Mouse (Mus musculus): ENCODE measurements at regions not wholly inside any gene's neighbourhood (a gene's known extent, or its start where the extent isn't known, plus 50 kb on each side); places are given as distances from the start of the nearest gene placed in this dataset.
A peak's percentile ranks its signal among the peaks of the same experiment; 100 is the strongest.

GRCm38 (mm10) chr2:79136619-79137458 is 118.4 kb upstream of the Itga4 start:
- 88% methylated on average over 12 of the region's 12 CpGs for WGBS
- no peaks in the 10 kb centered on the region for H3K27me3 ChIP-seq (ENCODE audit: control insufficient read depth, insufficient read depth, low read length)
- DNase-seq (ENCODE audit: low spot score): no peak
- no peak overlapping the region for H3K4me3 ChIP-seq (replicated peaks; ENCODE audit: low read length)
- H3K4me2 ChIP-seq (replicated peaks): no peak overlapping the region
- ATAC-seq (ENCODE audit: low FRiP score): no peak
- H3K36me3 ChIP-seq (replicated peaks; ENCODE audit: control insufficient read depth, insufficient read depth): no peaks in the 10 kb centered on the region
- H3K9ac ChIP-seq: no peak overlapping the region
- H3K9me3 ChIP-seq (ENCODE audit: control insufficient read depth, low read length): no peaks in the 10 kb centered on the region
- no peaks in the 10 kb centered on the region for H3K4me1 ChIP-seq (replicated peaks; ENCODE audit: control insufficient read depth, insufficient read depth, low read length)
- H3K27ac ChIP-seq: no peak overlapping the region

- Histone ChIP-seq H3K9ac (no peak overlapping the region), H3K9me3 (ENCODE audit: control insufficient read depth, low read length) (no peaks in the 10 kb centered on the region), H3K27me3 (ENCODE audit: control insufficient read depth, insufficient read depth, low read length) (no peaks in the 10 kb centered on the region), H3K4me3 (replicated peaks; ENCODE audit: low read length) (no peak overlapping the region), H3K4me1 (replicated peaks; ENCODE audit: control insufficient read depth, insufficient read depth, low read length) (no peaks in the 10 kb centered on the region), H3K27ac (no peak overlapping the region), H3K4me2 (replicated peaks) (no peak overlapping the region), H3K36me3 (replicated peaks; ENCODE audit: control insufficient read depth, insufficient read depth) (no peaks in the 10 kb centered on the region)
- no peak for ATAC-seq (ENCODE audit: low FRiP score)
- no peak for DNase-seq (ENCODE audit: low spot score)
- 71% methylated on average over 6 of the region's 6 CpGs for WGBS
Measured at GRCm38 (mm10) chr2:79137694-79138171, 117.5 kb upstream of the Itga4 start.

GRCm38 (mm10) chr2:79138368-79139109 is 116.7 kb upstream of the Itga4 start:
- Histone ChIP-seq H3K27me3 (ENCODE audit: control insufficient read depth, insufficient read depth, low read length) (no peaks in the 10 kb centered on the region), H3K4me3 (replicated peaks; ENCODE audit: low read length) (no peak overlapping the region), H3K9ac (no peak overlapping the region), H3K9me3 (ENCODE audit: control insufficient read depth, low read length) (no peaks in the 10 kb centered on the region), H3K36me3 (replicated peaks; ENCODE audit: control insufficient read depth, insufficient read depth) (no peaks in the 10 kb centered on the region), H3K4me2 (replicated peaks) (no peak overlapping the region), H3K27ac (no peak overlapping the region), H3K4me1 (replicated peaks; ENCODE audit: control insufficient read depth, insufficient read depth, low read length) (no peaks in the 10 kb centered on the region)
- WGBS: 87% methylated on average over 8 of the region's 8 CpGs
- DNase-seq (ENCODE audit: low spot score) (no peak), ATAC-seq (ENCODE audit: low FRiP score) (no peak)

GRCm38 (mm10) chr2:79141961-79142360 is 113.3 kb upstream of the Itga4 start:
- DNase-seq (ENCODE audit: low spot score): no peak
- Histone ChIP-seq H3K9ac (no peak overlapping the region), H3K27me3 (ENCODE audit: control insufficient read depth, insufficient read depth, low read length) (no peaks in the 10 kb centered on the region), H3K4me1 (replicated peaks; ENCODE audit: control insufficient read depth, insufficient read depth, low read length) (no peaks in the 10 kb centered on the region), H3K27ac (no peak overlapping the region), H3K36me3 (replicated peaks; ENCODE audit: control insufficient read depth, insufficient read depth) (no peaks in the 10 kb centered on the region), H3K4me3 (replicated peaks; ENCODE audit: low read length) (no peak overlapping the region), H3K9me3 (ENCODE audit: control insufficient read depth, low read length) (no peaks in the 10 kb centered on the region), H3K4me2 (replicated peaks) (no peak overlapping the region)
- ATAC-seq (ENCODE audit: low FRiP score): no peak
- WGBS: 76% methylated on average over 7 of the region's 7 CpGs

GRCm38 (mm10) chr2:79143196-79143595 is 112.0 kb upstream of the Itga4 start:
- H3K9ac ChIP-seq: no peak overlapping the region
- H3K27me3 ChIP-seq (ENCODE audit: control insufficient read depth, insufficient read depth, low read length): no peaks in the 10 kb centered on the region
- no peaks in the 10 kb centered on the region for H3K36me3 ChIP-seq (replicated peaks; ENCODE audit: control insufficient read depth, insufficient read depth)
- no peak for ATAC-seq (ENCODE audit: low FRiP score)
- no peak overlapping the region for H3K4me2 ChIP-seq (replicated peaks)
- H3K4me3 ChIP-seq (replicated peaks; ENCODE audit: low read length): no peak overlapping the region
- WGBS: 86% methylated on average over 3 of the region's 3 CpGs
- H3K9me3 ChIP-seq (ENCODE audit: control insufficient read depth, low read length): no peaks in the 10 kb centered on the region
- no peak overlapping the region for H3K27ac ChIP-seq
- no peak for DNase-seq (ENCODE audit: low spot score)
- no peaks in the 10 kb centered on the region for H3K4me1 ChIP-seq (replicated peaks; ENCODE audit: control insufficient read depth, insufficient read depth, low read length)

GRCm38 (mm10) chr2:79145897-79146296 is 109.3 kb upstream of the Itga4 start:
- ATAC-seq (ENCODE audit: low FRiP score) (no peak), DNase-seq (ENCODE audit: low spot score) (no peak)
- H3K36me3 ChIP-seq (replicated peaks; ENCODE audit: control insufficient read depth, insufficient read depth): no peaks in the 10 kb centered on the region
- H3K27ac ChIP-seq: no peak overlapping the region
- no peak overlapping the region for H3K4me2 ChIP-seq (replicated peaks)
- 74% methylated on average over 1 of the region's 1 CpGs for WGBS
- H3K9me3 ChIP-seq (ENCODE audit: control insufficient read depth, low read length): no peaks in the 10 kb centered on the region
- no peaks in the 10 kb centered on the region for H3K4me1 ChIP-seq (replicated peaks; ENCODE audit: control insufficient read depth, insufficient read depth, low read length)
- H3K9ac ChIP-seq: no peak overlapping the region
- H3K27me3 ChIP-seq (ENCODE audit: control insufficient read depth, insufficient read depth, low read length): no peaks in the 10 kb centered on the region
- H3K4me3 ChIP-seq (replicated peaks; ENCODE audit: low read length): no peak overlapping the region

GRCm38 (mm10) chr2:79146563-79146962 is 108.7 kb upstream of the Itga4 start:
- Histone ChIP-seq H3K9me3 (ENCODE audit: control insufficient read depth, low read length) (no peaks in the 10 kb centered on the region), H3K36me3 (replicated peaks; ENCODE audit: control insufficient read depth, insufficient read depth) (no peaks in the 10 kb centered on the region), H3K27ac (no peak overlapping the region), H3K4me3 (replicated peaks; ENCODE audit: low read length) (no peak overlapping the region), H3K27me3 (ENCODE audit: control insufficient read depth, insufficient read depth, low read length) (no peaks in the 10 kb centered on the region), H3K4me2 (replicated peaks) (no peak overlapping the region), H3K4me1 (replicated peaks; ENCODE audit: control insufficient read depth, insufficient read depth, low read length) (0 out of 2 replicates have a peak, but pooled peaks cover under 1% of the 10 kb centered on the region), H3K9ac (no peak overlapping the region)
- no peak for DNase-seq (ENCODE audit: low spot score)
- 83% methylated on average over 4 of the region's 4 CpGs for WGBS
- no peak for ATAC-seq (ENCODE audit: low FRiP score)

- Histone ChIP-seq H3K27ac (no peak overlapping the region), H3K4me1 (replicated peaks; ENCODE audit: control insufficient read depth, insufficient read depth, low read length) (0 out of 2 replicates have a peak, but pooled peaks cover 3% of the 10 kb centered on the region), H3K4me2 (replicated peaks) (no peak overlapping the region), H3K27me3 (ENCODE audit: control insufficient read depth, insufficient read depth, low read length) (no peaks in the 10 kb centered on the region), H3K9me3 (ENCODE audit: control insufficient read depth, low read length) (no peaks in the 10 kb centered on the region), H3K36me3 (replicated peaks; ENCODE audit: control insufficient read depth, insufficient read depth) (no peaks in the 10 kb centered on the region), H3K9ac (no peak overlapping the region), H3K4me3 (replicated peaks; ENCODE audit: low read length) (no peak overlapping the region)
- ATAC-seq (ENCODE audit: low FRiP score) (no peak), DNase-seq (ENCODE audit: low spot score) (peak; percentile 36)
- 78% methylated on average over 3 of the region's 3 CpGs for WGBS
Measured at GRCm38 (mm10) chr2:79149012-79149698, 106.1 kb upstream of the Itga4 start.

GRCm38 (mm10) chr2:79151610-79152009 is 103.6 kb upstream of the Itga4 start:
- no peak for ATAC-seq (ENCODE audit: low FRiP score)
- H3K27ac ChIP-seq: peak overlapping the region; percentile 38; the same call in 1 of the 2 replicates

More at GRCm38 (mm10) chr2:79151610-79152009, 103.6 kb upstream of the Itga4 start:
- Histone ChIP-seq H3K4me2 (replicated peaks) (no peak overlapping the region), H3K36me3 (replicated peaks; ENCODE audit: control insufficient read depth, insufficient read depth) (no peaks in the 10 kb centered on the region), H3K4me1 (replicated peaks; ENCODE audit: control insufficient read depth, insufficient read depth, low read length) (0 out of 2 replicates have a peak, but pooled peaks cover 3% of the 10 kb centered on the region), H3K9ac (no peak overlapping the region), H3K27me3 (ENCODE audit: control insufficient read depth, insufficient read depth, low read length) (no peaks in the 10 kb centered on the region), H3K9me3 (ENCODE audit: control insufficient read depth, low read length) (no peaks in the 10 kb centered on the region), H3K4me3 (replicated peaks; ENCODE audit: low read length) (no peak overlapping the region)
- 85% methylated on average over 4 of the region's 4 CpGs for whole genome bisulfite sequencing
- DNase-seq (ENCODE audit: low spot score): no peak
